Mouse (Mus musculus) CH12.LX (cell line): ENCODE measurements around the gene 6330409D20Rik. TPM values are rescaled to one million over a fixed set of nuclear protein-coding genes. Genes with fewer than 3 reads are reported as not detected.
A peak's percentile ranks its signal among the peaks of the same experiment; 100 is the strongest.

Experiments
- DNase-seq: peaks from one replicate; pipeline ENCODE4 v3.0.0-alpha.2; 2013; ENCODE audit errors: extremely low read depth
- H3K27ac ChIP-seq: 2 replicates; pipeline ENCODE4 v1.5.1; 2012; ENCODE audit warnings: low read depth, mild to moderate bottlenecking, control low read depth, moderate library complexity; ENCODE audit not compliant: insufficient read depth
- H3K27me3 ChIP-seq: replicated peaks from 2 replicates; pipeline ENCODE3; 2012; ENCODE audit warnings: inconsistent platforms
- H3K36me3 ChIP-seq, 2 experiments: replicated peaks in 1 of 2; 2 replicates each; pipeline versions ENCODE3 to v1.6.1; 2012; ENCODE audit warnings: inconsistent platforms in 1 of 2, low read length in 1 of 2, mild to moderate bottlenecking in 1 of 2, mixed read lengths in 1 of 2, moderate library complexity in 1 of 2; ENCODE audit not compliant: control insufficient read depth in 1 of 2, insufficient read depth in 1 of 2
- H3K4me1 ChIP-seq, 2 experiments: 2 replicates each; pipeline ENCODE4 v1.6.1; 2012; ENCODE audit warnings: inconsistent platforms in 1 of 2, moderate library complexity in 1 of 2; ENCODE audit not compliant: insufficient read depth in 2 of 2, control insufficient read depth in 1 of 2
- H3K4me2 ChIP-seq: 2 replicates; pipeline ENCODE4 v1.6.1; 2012; ENCODE audit warnings: low read depth, mild to moderate bottlenecking, control low read depth; ENCODE audit not compliant: poor library complexity, insufficient read depth, severe bottlenecking
- H3K4me3 ChIP-seq, 3 experiments: fragments of 150-350 bp in 1 of 3; sonication (generic) in 1 of 3; replicated peaks in 1 of 3; 2 replicates each; pipeline versions ENCODE3 to v1.5.1; 2011 to 2012; ENCODE audit warnings: low read depth in 2 of 3, low read length in 2 of 3, mild to moderate bottlenecking in 2 of 3, moderate library complexity in 2 of 3, control low read depth in 1 of 3, improper control_type of control experiment in 1 of 3, inconsistent platforms in 1 of 3, mixed read lengths in 1 of 3; ENCODE audit not compliant: poor library complexity in 1 of 3
- H3K79me2 ChIP-seq: replicated peaks from 2 replicates; pipeline ENCODE4 v1.6.1; 2012; ENCODE audit warnings: mild to moderate bottlenecking, moderate library complexity; ENCODE audit not compliant: control insufficient read depth, poor library complexity, insufficient read depth, severe bottlenecking; ENCODE audit errors: extremely low read depth
- H3K9ac ChIP-seq: 2 replicates; pipeline ENCODE4 v1.6.1; 2012; ENCODE audit warnings: low read depth, mild to moderate bottlenecking, control low read depth, moderate library complexity; ENCODE audit not compliant: insufficient read depth
- H3K9me3 ChIP-seq: replicated peaks from 2 replicates; pipeline ENCODE3; 2012; ENCODE audit warnings: low read length, inconsistent platforms, mixed read lengths
- BHLHE40 ChIP-seq: IDR thresholded peaks from 2 replicates; pipeline ENCODE4 v1.6.1; 2011; ENCODE audit warnings: mild to moderate bottlenecking, low read depth, low read length, improper control_type of control experiment
- CHD2 ChIP-seq: IDR thresholded peaks from 2 replicates; pipeline ENCODE4 v1.6.1; 2011; ENCODE audit warnings: low read length, improper control_type of control experiment
- E2F4 ChIP-seq: IDR thresholded peaks from 2 replicates; pipeline ENCODE4 v1.6.1; 2011; ENCODE audit warnings: low read depth, low read length, improper control_type of control experiment; ENCODE audit not compliant: insufficient replicate concordance
- ELF1 ChIP-seq: IDR thresholded peaks from 2 replicates; pipeline ENCODE4 v1.6.1; 2014; ENCODE audit warnings: low read depth, mild to moderate bottlenecking, inconsistent platforms, low read length, improper control_type of control experiment
- ETS1 ChIP-seq: conservative IDR thresholded peaks from 2 replicates; pipeline ENCODE4 v1.6.1; 2012; ENCODE audit warnings: low read depth, mild to moderate bottlenecking, inconsistent platforms, low read length, improper control_type of control experiment, moderate library complexity
- GABPA ChIP-seq: IDR thresholded peaks from 2 replicates; pipeline ENCODE4 v1.6.1; 2012; ENCODE audit warnings: low read depth, low read length, improper control_type of control experiment, inconsistent platforms; ENCODE audit not compliant: insufficient replicate concordance
- HCFC1 ChIP-seq: IDR thresholded peaks from 2 replicates; pipeline ENCODE4 v1.6.1; 2012; ENCODE audit warnings: low read depth, mild to moderate bottlenecking, inconsistent platforms, low read length, improper control_type of control experiment
- IRF4 ChIP-seq: IDR thresholded peaks from 2 replicates; pipeline ENCODE4 v1.6.1; 2014; ENCODE audit warnings: low read depth, mild to moderate bottlenecking, inconsistent platforms, low read length, improper control_type of control experiment
- JUN ChIP-seq: IDR thresholded peaks from 2 replicates; pipeline ENCODE4 v1.6.1; 2011; ENCODE audit warnings: low read depth, mild to moderate bottlenecking, low read length, improper control_type of control experiment, moderate library complexity; ENCODE audit not compliant: insufficient read depth
- JUND ChIP-seq: conservative IDR thresholded peaks from 2 replicates; pipeline ENCODE4 v1.6.1; 2011; ENCODE audit warnings: low read depth, low read length, improper control_type of control experiment
- KAT2A ChIP-seq: IDR thresholded peaks from 2 replicates; pipeline ENCODE4 v1.6.1; 2012; ENCODE audit warnings: low read length, improper control_type of control experiment, inconsistent platforms; ENCODE audit not compliant: insufficient replicate concordance
- MAX ChIP-seq: IDR thresholded peaks from 2 replicates; pipeline ENCODE4 v1.6.1; 2011; ENCODE audit warnings: low read length, improper control_type of control experiment
- MXI1 ChIP-seq: IDR thresholded peaks from 2 replicates; pipeline ENCODE4 v1.6.1; 2011; ENCODE audit warnings: mild to moderate bottlenecking, low read depth, low read length, improper control_type of control experiment
- MYC ChIP-seq: IDR thresholded peaks from 2 replicates; pipeline ENCODE4 v1.6.1; 2011; ENCODE audit warnings: low read depth, mild to moderate bottlenecking, improper control_type of control experiment, low read length
- NELFE ChIP-seq: IDR thresholded peaks from 2 replicates; pipeline ENCODE4 v1.6.1; 2011; ENCODE audit warnings: low read depth, low read length, improper control_type of control experiment
- NRF1 ChIP-seq: IDR thresholded peaks from 2 replicates; pipeline ENCODE4 v1.6.1; 2014; ENCODE audit warnings: low read depth, mild to moderate bottlenecking, inconsistent platforms, low read length, improper control_type of control experiment, moderate library complexity
- PAX5 ChIP-seq: IDR thresholded peaks from 2 replicates; pipeline ENCODE4 v1.6.1; 2012; ENCODE audit warnings: low read length, inconsistent platforms, mixed read lengths
- POLR2A ChIP-seq: IDR thresholded peaks from 2 replicates; pipeline ENCODE4 v1.6.1; 2011; ENCODE audit warnings: low read depth, mild to moderate bottlenecking, improper control_type of control experiment, low read length
- POLR2AphosphoS2 ChIP-seq: IDR thresholded peaks from 2 replicates; pipeline ENCODE4 v1.6.1; 2011; ENCODE audit warnings: low read depth, low read length, improper control_type of control experiment
- RAD21 ChIP-seq: IDR thresholded peaks from 2 replicates; pipeline ENCODE4 v1.6.1; 2011; ENCODE audit warnings: low read depth, mild to moderate bottlenecking, low read length, improper control_type of control experiment, moderate library complexity
- RCOR1 ChIP-seq: conservative IDR thresholded peaks from 2 replicates; pipeline ENCODE4 v1.6.1; 2012; ENCODE audit warnings: low read depth, mild to moderate bottlenecking, inconsistent platforms, low read length, improper control_type of control experiment
- SIN3A ChIP-seq: IDR thresholded peaks from 2 replicates; pipeline ENCODE4 v1.6.1; 2012; ENCODE audit warnings: low read length, improper control_type of control experiment, inconsistent platforms
- TBP ChIP-seq: conservative IDR thresholded peaks from 2 replicates; pipeline ENCODE4 v1.6.1; 2011; ENCODE audit warnings: low read depth, low read length, improper control_type of control experiment
- TCF12 ChIP-seq: IDR thresholded peaks from 2 replicates; pipeline ENCODE4 v1.6.1; 2014; ENCODE audit warnings: low read depth, mild to moderate bottlenecking, inconsistent platforms, low read length, improper control_type of control experiment
- UBTF ChIP-seq: IDR thresholded peaks from 2 replicates; pipeline ENCODE4 v1.6.1; 2012; ENCODE audit warnings: low read depth, mild to moderate bottlenecking, inconsistent platforms, low read length, improper control_type of control experiment, moderate library complexity
- ZC3H11A ChIP-seq: IDR thresholded peaks from 2 replicates; pipeline ENCODE4 v1.6.1; 2012; ENCODE audit warnings: low read depth, mild to moderate bottlenecking, inconsistent platforms, low read length, improper control_type of control experiment
- ZKSCAN1 ChIP-seq: IDR thresholded peaks from 2 replicates; pipeline ENCODE4 v1.6.1; 2012; ENCODE audit warnings: low read depth, inconsistent platforms, low read length, improper control_type of control experiment, borderline replicate concordance
- ZMIZ1 ChIP-seq: IDR thresholded peaks from 2 replicates; pipeline ENCODE4 v1.6.1; 2012; ENCODE audit warnings: low read depth, mild to moderate bottlenecking, inconsistent platforms, low read length, improper control_type of control experiment
- dilution Hi-C: fragments of 300-500 bp; cut with MboI; formaldehyde crosslinking; loops from 2 replicates; pipeline ENCODE4 v1.14.3; 2020; ENCODE audit warnings: low sequenced_read_pairs; ENCODE audit not compliant: extremely low pct_unique_long_range_greater_than_20kb, extremely low pct_ligation_motif_present
- in situ Hi-C: fragments of 300-500 bp; cut with MboI; formaldehyde crosslinking; loops from 3 replicates; pipeline ENCODE4 v1.14.3; 2019; ENCODE audit warnings: low sequenced_read_pairs, low pct_ligation_motif_present, low pct_unique_long_range_greater_than_20kb, mixed read lengths
- polyA plus RNA-seq: library from polyadenylated mRNA; unstranded; fragments of >175 nt; gene quantifications from 2 replicates; pipeline ENCODE4 v1.2.1, GENCODE M21; 2012; ENCODE audit warnings: low read depth; ENCODE audit not compliant: insufficient read length
- total RNA-seq, 2 experiments: library from RNA; depleted of rRNA; stranded (reverse); fragments of 300-350 nt in 1 of 2; fragments of >200 nt in 1 of 2; gene quantifications; 2 replicates each; pipeline ENCODE4 v1.2.3; 2012 to 2014

The 6330409D20Rik gene
- total and polyA plus RNA-seq, 3 experiments, result 0.46 TPM; not detected in 2

GRCm38 (mm10) chr2:32775359-32776074, 34.7 kb upstream of the 6330409D20Rik start, which contains the start of the genes Ttc16 and Ptrh1:
Gene Ttc16 (minus strand): TSS chr2:32775633.
Gene Ptrh1 (plus strand): TSS chr2:32775786.
- Histone ChIP-seq H3K4me3 (peak within 1 kb of the TSS; percentile 60 to 71 (median 71)), H3K27me3 (peaks cover 10% of the 10 kb centered on the region), H3K9me3 (no peaks in the 10 kb centered on the region), H3K4me2 (peak within 1 kb of the TSS; percentile 83), H3K36me3 (peaks cover 0 to 21% of the 10 kb centered on the region in 2 experiments), H3K79me2 (no peaks in the 10 kb centered on the region), H3K9ac (peak within 1 kb of the TSS; percentile 22; the same call in 1 of the 2 replicates), H3K27ac (peak within 1 kb of the TSS; percentile 43; the same call in 1 of the 2 replicates), H3K4me1 (peaks cover 18 to 23% of the 10 kb centered on the region in 2 experiments)
- in situ Hi-C loops, result loop anchor here (5.0 to 10.0 kb wide), 2 partner anchors 77 to 159 kb away; no protein-coding TSS in a partner anchor
- TF ChIP-seq JUN (no peak), HCFC1 (peak; percentile 88), SIN3A (peak; percentile 85), CHD2 (peak; percentile 43; the same call in 1 of the 2 replicates), MAX (0 out of 2 replicates have a peak, but pooled peaks have one; percentile 31), NELFE (peak; percentile 56), TCF12 (peak; percentile 52), RCOR1 (no peak), KAT2A (peak; percentile 72; the same call in 1 of the 2 replicates), ZKSCAN1 (no peak), POLR2A (peak; percentile 78), NRF1 (peak; percentile 70), ELF1 (peak; percentile 99), MXI1 (peak; percentile 92)
- peak; percentile 97 for DNase-seq
- dilution Hi-C loops, result no loop called here

GRCm38 (mm10) chr2:32772626-32773279, 31.9 kb upstream of the 6330409D20Rik start:
- H3K27ac ChIP-seq, result no peak overlapping the region
- peak; percentile 19 for DNase-seq
- no peak overlapping the region for H3K4me2 ChIP-seq
- dilution Hi-C loops, result no loop called here
- H3K9me3 ChIP-seq, result no peaks in the 10 kb centered on the region
- H3K27me3 ChIP-seq, result peaks cover 10% of the 10 kb centered on the region
- H3K4me3 ChIP-seq, result no peak overlapping the region
- no peak overlapping the region for H3K9ac ChIP-seq
- H3K4me1 ChIP-seq, result peaks cover 18 to 23% of the 10 kb centered on the region in 2 experiments
- H3K79me2 ChIP-seq, result no peaks in the 10 kb centered on the region
- peaks cover 0 to 10% of the 10 kb centered on the region in 2 experiments for H3K36me3 ChIP-seq
- in situ Hi-C loops, result loop anchor here (10.0 kb wide), 1 partner anchor 162 kb away; no protein-coding TSS in a partner anchor
- TF ChIP-seq IRF4 (peak; percentile 81), JUN (peak; percentile 60), NELFE (no peak), UBTF (no peak), ZMIZ1 (no peak), MYC (no peak), MXI1 (no peak), HCFC1 (no peak), TBP (no peak), ZC3H11A (no peak), ELF1 (no peak), MAX (no peak), ETS1 (no peak), RAD21 (no peak), JUND (peak; percentile 71), BHLHE40 (peak; percentile 57), POLR2AphosphoS2 (no peak), PAX5 (no peak), E2F4 (no peak), GABPA (no peak), CHD2 (no peak)
